Mouse (Mus musculus): Measurements from ENCODE around the gene Tifa.
"Not testable (repeated sequence)": the region's sequence is repeated elsewhere in the genome, so short reads cannot be mapped to it uniquely, and the experiment has no call there.

Gene Tifa

DNA sequence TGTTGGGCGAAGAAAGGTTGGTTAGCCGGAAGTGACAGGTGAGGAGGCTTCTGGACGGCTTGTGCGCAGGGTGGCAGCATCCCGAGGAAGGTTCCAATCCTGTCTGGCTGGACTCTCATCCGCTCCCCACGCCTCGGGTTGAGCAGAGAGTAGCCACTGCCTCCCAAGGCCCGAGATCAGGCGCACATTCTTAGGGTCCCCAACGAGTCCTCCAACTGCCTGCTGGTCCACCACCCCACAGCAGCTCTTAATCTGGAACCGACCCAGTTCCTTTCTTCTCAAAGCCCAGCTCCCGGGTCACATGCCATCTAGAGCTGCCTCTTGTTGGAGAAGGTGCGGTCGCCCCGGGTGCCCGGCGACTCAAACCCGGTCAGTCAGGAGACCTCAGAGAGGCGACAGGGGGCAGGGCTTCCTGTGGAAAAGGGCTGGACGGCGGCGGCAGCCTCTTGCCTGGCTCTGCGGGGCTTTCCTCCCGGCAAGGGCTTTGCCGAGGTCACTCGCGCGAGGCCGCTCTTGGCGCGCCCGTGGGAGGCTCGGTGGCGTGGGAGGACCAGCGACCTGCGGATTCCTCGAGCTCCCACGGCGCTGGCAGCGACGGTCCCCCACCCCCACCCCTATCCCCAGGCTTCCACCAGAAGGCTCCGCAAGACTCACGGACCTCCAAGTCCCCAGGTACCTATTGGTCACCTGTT is at the start of gene Tifa:
TSS of gene Tifa (plus strand) at position 306 of the 692 bp plus-strand sequence.
- no peak for DNase-seq (ENCODE audit: low spot score)

GRCm38 (mm10) chr3:127741473-127741872 is 48.1 kb upstream of the Tifa start:
- DNase-seq (ENCODE audit: low spot score), result no peak

- DNase-seq (ENCODE audit: low spot score), result no peak
Observed at GRCm38 (mm10) chr3:127743614-127744365, 45.8 kb upstream of the Tifa start.

DNA sequence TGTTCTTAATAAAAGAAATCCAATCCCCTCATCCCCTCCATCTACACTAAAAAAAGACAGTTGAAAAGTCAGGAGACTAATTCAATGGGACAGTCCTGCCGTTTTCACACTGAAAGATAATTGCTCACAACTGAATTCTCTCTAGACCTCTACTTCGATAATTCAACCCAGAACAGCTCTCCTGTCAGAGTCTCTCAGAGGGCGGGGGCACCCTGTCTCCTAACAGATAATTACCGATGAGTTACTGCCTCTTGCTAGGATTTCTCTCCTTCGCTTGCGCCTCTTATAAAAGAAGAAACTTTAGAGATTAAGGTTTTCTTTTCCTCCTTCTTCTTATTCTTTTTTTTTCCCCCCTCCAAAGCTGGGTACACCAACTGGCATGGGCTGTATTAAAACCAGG is 44.1 kb upstream of the Tifa start:
- no peak for DNase-seq (ENCODE audit: low spot score)

GRCm38 (mm10) chr3:127745911-127746640 is 43.5 kb upstream of the Tifa start:
- DNase-seq (ENCODE audit: low spot score), result no peak

- DNase-seq (ENCODE audit: low spot score), result no peak
Observed at GRCm38 (mm10) chr3:127748644-127749043, 41.0 kb upstream of the Tifa start.

- DNase-seq (ENCODE audit: low spot score), result no peak
Observed at GRCm38 (mm10) chr3:127749266-127749665, 40.3 kb upstream of the Tifa start.

DNA sequence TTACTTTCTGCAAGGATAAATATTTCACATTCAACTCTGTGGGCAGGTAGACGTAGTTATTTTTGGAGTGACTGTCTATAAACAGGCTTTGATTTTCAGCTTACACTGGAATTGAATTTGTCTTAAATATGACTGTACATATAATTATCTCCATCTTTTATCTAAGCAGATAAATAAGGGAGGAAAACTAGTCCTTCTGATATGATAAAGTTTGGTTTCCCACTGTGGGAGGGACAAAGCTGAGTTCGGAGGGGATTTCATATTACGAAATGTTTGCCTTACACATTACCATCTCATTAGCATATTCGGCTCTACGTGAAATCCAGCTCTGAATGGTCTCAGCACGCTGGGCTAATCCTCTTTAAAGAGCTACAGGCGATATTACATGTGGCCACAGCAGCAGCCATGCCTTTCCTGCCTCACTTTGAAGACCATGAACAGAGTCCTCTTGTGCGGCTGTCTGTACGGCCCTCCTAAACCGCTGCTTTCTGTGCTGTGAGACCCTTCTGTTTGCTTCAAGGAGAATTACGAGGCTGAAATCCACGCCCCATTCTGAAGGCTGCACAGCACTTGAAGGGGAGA is 39.5 kb upstream of the Tifa start:
- no peak for DNase-seq (ENCODE audit: low spot score)

- DNase-seq (ENCODE audit: low spot score), result no peak
Observed at GRCm38 (mm10) chr3:127756458-127756857, 33.1 kb upstream of the Tifa start.

DNA sequence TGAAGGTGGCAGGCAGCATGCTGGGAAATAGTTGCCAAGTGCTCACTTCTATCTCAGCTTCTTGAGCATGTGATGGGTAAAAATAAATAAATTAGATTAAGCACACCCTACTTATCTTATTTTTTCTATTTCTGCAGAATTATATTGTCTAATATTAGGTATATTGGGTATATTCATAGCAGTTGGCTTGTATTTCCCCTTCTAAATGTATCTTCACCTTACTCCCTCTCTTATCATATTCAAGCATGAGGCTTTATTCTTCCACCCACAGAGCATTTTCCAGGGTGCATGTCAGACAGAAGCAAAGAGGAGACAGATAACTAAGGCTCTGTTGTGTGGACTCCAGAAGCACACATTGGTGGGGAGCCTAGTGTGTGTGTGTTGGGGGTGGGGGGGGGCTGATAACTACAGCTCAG is 31.7 kb upstream of the Tifa start:
- no peak for DNase-seq (ENCODE audit: low spot score)

- no peak for DNase-seq (ENCODE audit: low spot score)
Observed at GRCm38 (mm10) chr3:127758806-127759205, 30.8 kb upstream of the Tifa start.

- no peak for DNase-seq (ENCODE audit: low spot score)
Observed at GRCm38 (mm10) chr3:127759212-127759611, 30.4 kb upstream of the Tifa start.

GRCm38 (mm10) chr3:127762403-127762802 is 27.2 kb upstream of the Tifa start:
- no peak for DNase-seq (ENCODE audit: low spot score)

GRCm38 (mm10) chr3:127763076-127763612 is 26.5 kb upstream of the Tifa start:
- DNase-seq (ENCODE audit: low spot score), result peak; percentile 45

DNA sequence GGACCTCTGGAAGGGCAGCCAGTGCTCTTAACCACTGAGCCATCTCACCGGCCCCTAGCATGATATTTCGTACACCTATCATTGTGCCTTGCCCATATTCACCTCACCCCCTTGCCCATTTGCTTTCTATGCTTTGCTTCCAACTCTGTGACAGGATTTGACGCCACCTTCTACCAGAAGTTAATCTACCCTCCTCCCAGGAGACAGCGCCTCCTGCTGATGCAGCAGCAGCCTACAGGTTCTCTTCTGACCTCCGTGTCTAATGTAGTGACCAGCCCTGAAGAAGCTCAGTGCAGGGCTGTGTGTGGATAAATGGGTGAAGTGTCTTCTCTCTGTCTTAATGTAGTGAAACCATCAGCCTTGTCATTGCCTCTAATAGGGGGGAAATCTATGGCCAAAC is 25.1 kb upstream of the Tifa start:
- no peak for DNase-seq (ENCODE audit: low spot score)

GRCm38 (mm10) chr3:127765971-127766370 is 23.6 kb upstream of the Tifa start:
- DNase-seq (ENCODE audit: low spot score), result no peak

DNA sequence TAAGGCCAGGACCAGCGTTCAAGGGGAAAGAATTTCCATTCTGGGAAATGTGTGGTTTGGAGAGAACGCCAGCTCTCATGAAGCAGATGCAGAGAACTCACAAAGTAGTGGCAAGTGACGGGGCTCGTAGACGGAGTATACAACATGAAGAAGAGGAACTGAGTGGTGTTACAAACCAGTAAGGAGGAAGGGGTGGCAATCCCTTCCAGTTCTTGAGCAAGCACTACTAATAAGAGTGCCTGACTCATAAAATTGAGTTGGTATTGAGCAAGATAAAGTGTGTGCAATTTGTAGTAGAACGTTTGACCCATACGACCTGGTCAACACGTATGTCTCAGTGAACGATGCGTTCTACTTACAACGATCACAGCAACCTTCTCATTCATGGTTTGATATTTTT is 20.5 kb upstream of the Tifa start:
- DNase-seq (ENCODE audit: low spot score), result no peak

GRCm38 (mm10) chr3:127780021-127780644 is 9.5 kb upstream of the Tifa start, which contains the start of gene Alpk1:
Gene Alpk1 (minus strand): TSS chr3:127780527.
- DNase-seq (ENCODE audit: low spot score), result no peak

- DNase-seq (ENCODE audit: low spot score), result no peak
Observed at GRCm38 (mm10) chr3:127780921-127781320, 8.7 kb upstream of the Tifa start.

DNA sequence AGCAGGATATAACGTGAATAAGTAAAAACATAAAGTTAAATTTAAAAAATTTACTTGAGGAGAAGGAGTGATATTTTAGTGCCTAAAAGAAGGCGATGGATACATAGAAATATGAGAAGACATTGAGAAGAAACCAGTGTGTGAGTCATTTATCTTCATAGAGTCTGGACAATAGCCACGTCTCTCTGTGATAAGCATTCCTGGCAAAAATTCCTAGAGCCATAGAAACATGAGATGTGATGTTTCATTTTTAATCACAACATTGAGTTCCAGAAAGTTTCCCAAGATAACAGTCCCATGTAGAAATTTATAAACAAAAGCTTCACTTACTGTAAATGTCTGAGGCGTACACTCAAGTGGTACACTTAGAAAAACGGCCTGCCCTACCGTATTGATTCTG is 6.7 kb upstream of the Tifa start:
- DNase-seq (ENCODE audit: low spot score), result no peak

GRCm38 (mm10) chr3:127783680-127784079 is 5.9 kb upstream of the Tifa start:
- not testable (repeated sequence) for DNase-seq (ENCODE audit: low spot score)

GRCm38 (mm10) chr3:127787032-127787431 is 2.6 kb upstream of the Tifa start:
- no peak for DNase-seq (ENCODE audit: low spot score)
